Mouse (Mus musculus): ENCODE measurements around the gene Frmpd1.

DNA sequence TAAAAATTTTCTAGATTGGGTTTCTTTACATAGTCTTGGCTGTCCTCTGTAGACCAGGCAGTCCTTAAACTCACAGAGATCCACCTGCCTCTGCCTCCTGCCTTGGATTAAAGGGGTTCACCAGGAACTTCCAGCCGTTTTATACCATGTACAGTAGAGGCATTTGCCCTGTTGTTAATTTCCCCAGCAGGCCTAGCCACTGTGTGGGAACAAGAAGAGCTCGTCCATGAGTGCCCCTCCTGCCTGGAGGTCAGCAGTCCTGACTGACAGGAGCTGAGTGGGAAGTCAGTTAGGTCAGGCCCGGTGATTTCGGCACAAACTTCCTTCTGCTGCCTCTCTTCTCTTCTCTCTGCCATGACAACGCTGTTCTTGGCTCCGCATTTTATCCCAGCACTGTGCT is 123.9 kb downstream of the Frmpd1 start:
- no peak for TF ChIP-seq EP300 (IDR thresholded peaks at IDR 0.05; ENCODE audit: low read length)
- TF ChIP-seq JUND (conservative IDR thresholded peaks at IDR 0.05; ENCODE audit: low read depth, low read length) = no peak
- TF ChIP-seq CHD2 (IDR thresholded peaks at IDR 0.05; ENCODE audit: low read length) = no peak
- TF ChIP-seq CTCF (conservative IDR thresholded peaks at IDR 0.05 in 1 of 2, IDR thresholded peaks at IDR 0.05 in 1 of 2; ENCODE audit: low read depth in 2 of 2, low read length in 2 of 2) = no peak
- no peak for TF ChIP-seq POLR2A (IDR thresholded peaks at IDR 0.05; ENCODE audit: low read depth, low read length)
- no peak for TF ChIP-seq MEF2A (IDR thresholded peaks at IDR 0.05; ENCODE audit: borderline replicate concordance, low read depth, low read length)
- no peak for TF ChIP-seq ZKSCAN1 (IDR thresholded peaks at IDR 0.05; ENCODE audit: borderline replicate concordance, low read depth, low read length)
- no peak for TF ChIP-seq ELF1 (IDR thresholded peaks at IDR 0.05; ENCODE audit: low read depth, low read length)
- TF ChIP-seq NELFE (IDR thresholded peaks at IDR 0.05; ENCODE audit: low read depth, low read length) = no peak
- no peak for TF ChIP-seq MYC (IDR thresholded peaks at IDR 0.05; ENCODE audit: low read depth, low read length)
- no peak for TF ChIP-seq HCFC1 (IDR thresholded peaks at IDR 0.05; ENCODE audit: low read depth, low read length)
- TF ChIP-seq TBP (conservative IDR thresholded peaks at IDR 0.05; ENCODE audit: low read depth, low read length) = no peak
- TF ChIP-seq MAFK (IDR thresholded peaks at IDR 0.05; ENCODE audit: insufficient replicate concordance, low read length) = no peak

Measured in CH12.LX (cell line).